Mouse (Mus musculus) embryonic facial prominence, embryonic 10.5 days (tissue): Measurements from ENCODE around the gene Rnaset2a. TPM values are rescaled to one million over a fixed set of nuclear protein-coding genes. Genes with fewer than 3 reads are reported as not detected.
"Not testable (repeated sequence)": the region's sequence is repeated elsewhere in the genome, so short reads cannot be mapped to it uniquely, and the experiment has no call there.

Experiments
- DNase-seq: peaks from one replicate; pipeline ENCODE4 v3.0.0-alpha.2; 2017; ENCODE audit warnings: low spot score
- H3K27ac ChIP-seq: fragments of 300-500 bp; sonication (generic); replicated peaks from 2 replicates; pipeline ENCODE4 v1.5.1; 2016; ENCODE audit warnings: mild to moderate bottlenecking
- H3K27me3 ChIP-seq: fragments of 300-500 bp; sonication (generic); replicated peaks from 2 replicates; pipeline ENCODE4 v1.6.1; 2016; ENCODE audit warnings: low read depth, mild to moderate bottlenecking; ENCODE audit not compliant: poor library complexity, severe bottlenecking
- H3K36me3 ChIP-seq: fragments of 300-500 bp; sonication (generic); replicated peaks from 2 replicates; pipeline ENCODE4 v1.6.1; 2016; ENCODE audit warnings: mild to moderate bottlenecking, moderate library complexity
- H3K4me1 ChIP-seq: fragments of 300-500 bp; sonication (generic); 2 replicates; pipeline ENCODE4 v1.6.1; 2016
- H3K4me3 ChIP-seq: fragments of 300-500 bp; sonication (generic); 2 replicates; pipeline ENCODE4 v1.5.1; 2016; ENCODE audit warnings: mild to moderate bottlenecking, moderate library complexity
- H3K9me3 ChIP-seq: fragments of 300-500 bp; sonication (generic); 2 replicates; pipeline ENCODE4 v1.6.1; 2016; ENCODE audit warnings: mild to moderate bottlenecking
- WGBS: fragments of 180-500 bp; shearing (Covaris S2); methylation state at CpG from one replicate; pipeline ENCODE4 v1.1.7; 2016; 5-methylcytosine and 5-hydroxymethylcytosine counted together
- polyA plus RNA-seq: library from polyadenylated mRNA; unstranded; fragments of >200 nt; fragmentation: Nextera tagmentation; extraction: Ambion mirVana; gene quantifications from 2 replicates; pipeline ENCODE4 v1.2.1, GENCODE M21; 2016

Gene Rnaset2a
- polyA plus RNA-seq, 1 experiment from 2014 or later = 16.0 TPM

DNA sequence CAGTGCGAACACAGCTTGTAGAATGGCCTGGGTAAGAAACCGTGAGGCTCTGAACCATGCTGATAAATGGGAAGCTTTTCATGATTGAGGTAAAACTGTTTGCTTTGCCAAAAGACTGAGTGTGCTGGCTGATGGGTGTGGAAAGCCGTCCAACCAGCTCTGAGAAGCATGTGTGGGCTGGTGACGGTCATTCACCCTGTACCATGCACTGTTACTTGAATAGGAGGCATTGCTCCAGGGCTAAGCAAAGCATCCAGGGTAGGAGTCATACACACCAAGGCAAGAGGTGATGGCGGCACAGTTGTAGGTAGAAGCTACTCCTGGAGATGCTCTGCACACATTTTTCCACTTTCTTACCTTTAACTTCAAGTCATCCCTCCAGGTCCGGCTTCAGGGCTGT, 23.3 kb downstream of the Rnaset2a start:
- 100% methylated on average over 3 of the region's 6 CpGs for WGBS

DNA sequence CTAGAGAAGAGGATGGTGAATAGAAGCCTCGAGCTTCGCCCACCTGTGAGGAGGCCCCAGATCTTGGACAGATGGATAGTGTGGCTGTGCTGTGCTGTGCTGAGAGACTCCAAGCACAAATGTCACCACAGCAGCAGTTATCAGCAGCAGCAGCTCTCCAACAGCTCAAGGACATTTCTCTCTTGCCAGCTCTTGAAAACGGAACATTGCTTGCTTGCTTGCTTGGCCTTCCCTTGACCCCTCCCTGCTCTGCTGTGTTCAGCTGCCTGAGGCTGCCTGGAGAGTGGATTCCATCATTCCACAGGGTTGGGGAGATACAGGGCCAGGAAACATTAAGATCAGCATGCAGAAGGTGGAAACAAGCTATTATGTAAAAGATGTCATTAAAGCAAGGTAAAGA, 24.9 kb downstream of the Rnaset2a start:
- H3K27ac ChIP-seq, H3K36me3 ChIP-seq, H3K4me3 ChIP-seq, H3K9me3 ChIP-seq, H3K27me3 ChIP-seq, H3K4me1 ChIP-seq, DNase-seq: not testable (repeated sequence)
- no CpG with 5 or more reads among the region's 3 CpGs for WGBS

More for the DNA sequence above, 23.3 kb downstream of the Rnaset2a start:
- not testable (repeated sequence) for H3K9me3 ChIP-seq, H3K36me3 ChIP-seq, H3K27ac ChIP-seq, H3K27me3 ChIP-seq, H3K4me3 ChIP-seq, DNase-seq, H3K4me1 ChIP-seq

DNA sequence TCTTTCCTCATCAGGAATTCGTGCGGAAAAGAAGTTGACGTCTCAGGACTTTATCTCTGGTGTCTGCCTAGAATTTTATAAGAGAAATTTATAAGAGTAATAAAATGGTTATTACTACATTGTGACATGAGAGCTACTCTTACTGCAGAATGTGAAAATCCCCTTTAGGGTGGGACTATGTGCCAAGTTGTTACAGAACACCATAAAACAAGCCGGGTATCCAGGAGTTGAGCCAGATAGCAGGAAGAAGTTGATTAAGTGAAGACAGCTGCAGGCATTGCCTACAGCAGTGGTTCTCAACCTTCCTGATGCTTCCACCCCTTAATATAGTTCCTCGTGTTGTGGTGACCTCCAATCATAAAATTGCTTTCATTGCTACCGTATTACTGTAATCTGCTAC, 31.0 kb downstream of the Rnaset2a start:
- WGBS = no CpG with 5 or more reads among the region's 6 CpGs
- not testable (repeated sequence) for DNase-seq

DNA sequence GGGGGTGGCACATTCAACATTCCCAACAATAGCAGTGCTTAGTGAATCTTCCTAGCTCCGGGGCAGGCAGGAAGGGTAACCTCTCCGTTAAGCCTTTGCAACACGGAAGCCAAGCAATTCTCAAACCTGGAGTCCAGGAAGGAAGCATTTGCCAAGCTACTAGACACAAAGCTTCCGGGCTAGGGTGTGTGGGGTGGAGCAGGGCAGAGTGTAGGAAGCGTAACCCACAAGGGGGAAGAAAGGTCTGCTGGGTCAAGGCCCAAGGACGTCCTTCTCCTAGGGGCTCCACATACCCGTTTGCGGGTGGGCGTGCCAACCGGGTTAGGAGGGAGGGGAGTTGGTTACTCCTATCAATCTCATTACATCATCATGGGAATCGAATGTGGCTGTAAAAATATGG, 31.5 kb downstream of the Rnaset2a start:
- H3K9me3 ChIP-seq, H3K4me1 ChIP-seq, H3K4me3 ChIP-seq, H3K27ac ChIP-seq, H3K27me3 ChIP-seq, H3K36me3 ChIP-seq: not testable (repeated sequence)
- DNase-seq = peak; percentile 5
- WGBS = 73% methylated on average over 10 of the region's 11 CpGs

More for the DNA sequence above, 31.0 kb downstream of the Rnaset2a start:
- not testable (repeated sequence) for H3K27ac ChIP-seq, H3K9me3 ChIP-seq, H3K36me3 ChIP-seq, H3K4me1 ChIP-seq, H3K4me3 ChIP-seq, H3K27me3 ChIP-seq

DNA sequence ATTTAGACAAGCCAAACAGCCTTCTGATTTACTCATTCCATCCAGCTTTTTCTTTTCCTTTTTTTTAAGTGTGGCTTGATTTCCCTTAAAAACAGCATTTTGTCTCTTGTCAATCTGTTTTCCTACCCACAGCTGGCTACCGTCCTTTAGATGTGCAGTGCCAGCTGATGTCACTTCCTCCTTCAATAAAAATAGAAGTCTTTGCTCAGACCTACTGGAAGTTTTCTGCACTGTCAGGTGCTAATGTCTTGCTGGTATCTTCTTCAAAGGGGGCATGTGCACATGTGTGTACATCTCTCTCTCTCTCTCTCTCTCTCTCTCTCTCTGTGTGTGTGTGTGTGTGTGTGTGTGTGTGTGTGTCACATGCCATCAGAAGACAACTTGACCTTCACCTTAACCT, 35.7 kb downstream of the Rnaset2a start:
- not testable (repeated sequence) for DNase-seq
- WGBS = no CpG with 5 or more reads among the region's 1 CpGs

DNA sequence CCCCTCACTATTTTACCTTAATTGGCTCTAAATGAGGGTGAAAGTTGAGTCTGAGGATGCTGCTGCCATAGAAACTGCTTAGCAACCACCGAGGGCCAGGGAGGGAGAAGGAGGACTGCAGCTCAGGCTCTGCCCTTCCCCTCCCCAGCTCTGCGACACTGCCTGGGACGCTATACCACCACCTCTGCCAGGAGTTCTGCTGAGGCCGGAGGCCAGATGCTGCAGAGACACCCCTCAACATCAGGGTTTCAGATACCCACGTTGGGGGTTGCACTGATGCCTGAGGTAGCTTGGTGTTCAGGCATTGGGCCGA, 46.6 kb downstream of the Rnaset2a start:
- not testable (repeated sequence) for DNase-seq, H3K9me3 ChIP-seq, H3K27me3 ChIP-seq, H3K36me3 ChIP-seq, H3K27ac ChIP-seq, H3K4me1 ChIP-seq, H3K4me3 ChIP-seq
- WGBS = 49% methylated on average over 4 of the region's 6 CpGs

More for the DNA sequence above, 35.7 kb downstream of the Rnaset2a start:
- H3K4me1 ChIP-seq, H3K4me3 ChIP-seq, H3K9me3 ChIP-seq, H3K36me3 ChIP-seq, H3K27me3 ChIP-seq, H3K27ac ChIP-seq: not testable (repeated sequence)

DNA sequence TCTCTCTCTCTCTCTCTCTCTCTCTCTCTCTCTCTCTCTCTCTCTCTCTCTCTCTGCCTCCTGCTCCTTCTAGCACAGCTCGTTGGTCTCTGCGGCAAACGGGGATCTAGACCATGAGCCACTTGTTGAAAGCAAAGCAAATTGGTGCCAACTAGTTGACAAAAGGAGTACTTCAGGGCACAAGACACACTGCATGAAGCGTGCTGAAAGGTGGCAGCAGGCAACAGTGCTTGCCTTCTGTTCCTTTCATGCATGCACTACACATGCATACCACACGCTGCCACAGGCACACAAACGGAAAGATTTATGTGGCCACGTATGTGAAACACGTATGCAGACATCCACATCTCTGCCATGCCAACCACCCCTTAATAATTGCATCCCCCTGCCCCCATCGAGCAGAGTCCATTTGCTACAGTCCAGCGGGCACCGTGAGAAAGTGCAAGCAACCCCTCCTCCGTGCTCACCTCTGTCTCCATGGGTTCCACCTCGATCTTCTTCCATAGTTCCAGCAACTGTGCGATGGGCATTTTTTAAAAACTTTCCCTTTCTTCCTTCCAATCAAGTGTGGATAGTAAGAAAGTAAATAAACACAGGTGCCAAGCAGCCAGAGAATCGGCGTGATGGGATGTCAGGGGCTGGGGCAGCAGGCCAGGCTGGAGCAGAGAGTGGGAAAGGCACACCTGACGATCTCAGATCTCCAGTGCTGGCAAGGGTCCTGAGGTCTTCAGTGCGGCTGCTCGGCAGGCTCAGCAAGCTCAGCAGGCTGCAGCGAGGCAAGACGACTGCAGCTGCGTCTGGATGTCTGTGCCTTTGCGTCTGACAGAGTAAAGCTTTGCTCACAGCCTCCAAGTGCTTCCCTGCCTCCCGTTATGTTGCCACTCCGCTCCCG, 47.2 kb downstream of the Rnaset2a start:
- not testable (repeated sequence) for H3K4me3 ChIP-seq, H3K9me3 ChIP-seq, H3K36me3 ChIP-seq, H3K27me3 ChIP-seq, DNase-seq, H3K4me1 ChIP-seq, H3K27ac ChIP-seq
- 35% methylated on average over 8 of the region's 26 CpGs for WGBS

DNA sequence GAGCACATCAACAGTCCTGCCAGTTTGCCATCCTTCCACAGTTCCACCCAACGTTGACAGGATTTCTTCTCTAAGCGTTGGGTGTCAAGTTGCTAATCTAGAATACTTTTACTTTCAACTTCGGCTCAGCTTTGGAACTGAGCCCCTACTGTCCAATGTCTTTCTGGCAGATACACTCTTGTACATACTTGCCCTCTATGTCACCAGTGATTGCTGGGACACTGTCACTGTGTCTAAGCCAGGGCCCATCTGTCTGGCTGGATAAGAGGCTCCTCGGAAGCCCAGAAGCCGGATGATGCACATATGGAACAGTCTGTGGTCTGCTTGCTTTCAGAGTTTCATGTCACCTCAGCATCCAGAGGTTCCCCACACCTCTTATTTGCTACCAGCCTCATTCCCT, 51.7 kb downstream of the Rnaset2a start:
- 72% methylated on average over 5 of the region's 5 CpGs for WGBS
- H3K27ac ChIP-seq, H3K27me3 ChIP-seq, H3K4me1 ChIP-seq, H3K36me3 ChIP-seq, H3K9me3 ChIP-seq, DNase-seq, H3K4me3 ChIP-seq: not testable (repeated sequence)

DNA sequence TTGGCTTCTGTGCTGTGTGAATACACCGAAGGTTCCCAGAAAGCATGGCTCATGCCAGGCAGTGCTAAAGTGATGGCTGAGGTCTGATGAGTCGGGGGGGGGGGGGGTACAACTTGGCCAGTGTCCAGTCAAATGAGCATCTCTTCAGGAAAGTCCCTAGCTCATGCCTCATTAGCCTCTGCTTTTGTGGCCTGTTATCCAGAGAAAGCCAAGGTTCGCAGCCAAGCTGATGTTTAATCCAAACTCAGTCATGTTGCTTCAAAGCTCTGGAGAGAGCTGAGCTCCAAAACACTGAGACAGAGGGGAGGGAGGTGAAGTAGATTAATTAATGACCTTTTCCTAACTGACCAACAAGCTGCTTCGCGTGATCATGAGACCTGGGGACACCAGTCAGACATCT, 52.2 kb downstream of the Rnaset2a start:
- H3K4me1 ChIP-seq, H3K27me3 ChIP-seq, DNase-seq, H3K4me3 ChIP-seq, H3K9me3 ChIP-seq, H3K27ac ChIP-seq, H3K36me3 ChIP-seq: not testable (repeated sequence)
- 46% methylated on average over 3 of the region's 5 CpGs for WGBS

DNA sequence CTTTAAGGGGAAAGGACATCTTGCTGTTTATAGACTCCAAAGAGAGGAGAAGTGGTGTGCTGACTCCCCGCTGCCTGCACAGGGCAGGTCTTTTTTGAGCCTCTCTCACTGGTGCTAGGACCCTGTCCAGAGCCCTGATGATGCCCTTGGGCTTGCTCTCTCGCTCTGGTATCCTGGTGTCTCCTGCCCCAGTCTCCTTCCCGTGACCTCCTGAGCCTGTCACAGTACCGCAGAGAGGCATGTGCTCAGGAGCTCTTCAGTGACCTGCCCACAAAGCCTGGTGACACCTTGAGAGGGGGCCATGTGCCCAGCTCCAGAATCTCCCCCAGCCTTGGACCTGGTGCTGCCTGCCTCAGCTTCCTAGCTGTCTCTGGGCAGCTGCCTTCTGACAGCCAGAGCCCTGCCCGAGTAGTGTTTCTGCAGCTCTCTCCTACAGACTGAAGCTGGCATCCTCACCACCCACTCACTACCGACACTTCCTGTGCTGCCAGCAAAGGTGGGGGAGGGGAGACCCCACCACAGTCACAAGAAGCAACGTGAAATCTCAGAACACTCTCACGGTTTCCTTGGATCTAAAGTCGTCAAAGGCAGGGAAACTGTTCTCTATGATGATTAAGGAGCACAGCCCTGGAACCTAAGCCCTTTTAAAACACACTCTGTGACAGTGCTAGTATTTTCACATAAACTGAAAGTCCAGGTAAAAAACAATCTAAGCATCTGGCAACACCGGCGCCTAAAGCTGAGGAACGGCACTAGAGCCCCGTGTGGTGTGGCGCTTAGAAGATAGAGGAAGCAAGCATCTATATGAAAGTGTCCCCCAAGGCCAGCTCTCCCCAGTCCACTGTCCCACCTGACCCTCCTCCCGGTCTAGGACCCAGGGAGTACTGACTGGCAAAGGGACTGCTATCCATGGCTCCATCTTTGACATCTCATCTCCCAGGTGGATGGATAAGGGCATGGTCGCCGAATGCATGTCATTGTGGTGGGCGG, 55.1 kb downstream of the Rnaset2a start:
- 57% methylated on average over 4 of the region's 18 CpGs for WGBS

DNA sequence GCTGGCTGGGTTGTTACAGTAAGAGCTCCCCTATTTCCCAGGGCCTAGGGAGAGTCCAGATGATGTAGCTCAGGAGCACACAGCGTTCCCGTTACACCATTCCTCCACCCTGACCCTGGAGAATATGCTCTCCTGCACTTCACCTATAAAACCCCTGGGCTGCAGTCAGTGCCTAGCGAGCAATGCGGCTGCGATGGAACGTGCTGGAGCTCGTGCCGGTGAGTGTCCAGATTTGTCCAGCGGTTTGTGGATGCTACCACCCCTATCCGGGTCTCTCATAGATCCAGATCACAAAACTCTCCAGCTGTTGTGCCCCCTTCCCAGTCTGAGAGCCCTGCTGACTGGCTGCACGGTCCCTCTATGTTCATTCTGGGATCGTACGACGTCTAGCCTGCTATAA, 56.6 kb downstream of the Rnaset2a start:
- not testable (repeated sequence) for H3K9me3 ChIP-seq, H3K36me3 ChIP-seq, DNase-seq, H3K27ac ChIP-seq, H3K27me3 ChIP-seq, H3K4me3 ChIP-seq, H3K4me1 ChIP-seq
- 91% methylated on average over 14 of the region's 14 CpGs for WGBS

More for the DNA sequence above, 55.1 kb downstream of the Rnaset2a start:
- H3K27me3 ChIP-seq, H3K4me1 ChIP-seq, H3K4me3 ChIP-seq, H3K27ac ChIP-seq, H3K36me3 ChIP-seq, H3K9me3 ChIP-seq, DNase-seq: not testable (repeated sequence)

DNA sequence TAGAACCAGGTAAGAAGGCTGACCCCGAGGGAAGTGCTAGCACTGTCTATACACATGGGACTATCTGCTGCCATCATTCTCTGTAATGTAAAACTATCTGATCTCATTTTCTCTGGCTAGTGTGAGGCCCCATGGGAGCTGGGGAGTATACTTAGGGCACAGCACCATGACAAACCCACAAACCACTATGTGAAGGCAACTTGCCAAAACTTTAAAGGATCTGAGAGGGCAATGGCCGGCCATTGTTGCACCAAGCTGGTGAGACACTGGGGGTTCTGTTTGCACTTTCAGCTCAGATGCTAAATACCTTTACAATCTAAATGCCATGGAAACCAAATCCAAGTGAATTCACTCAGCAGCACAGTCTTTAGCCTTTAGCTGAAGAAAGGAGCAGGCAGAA, 78.0 kb downstream of the Rnaset2a start:
- not testable (repeated sequence) for H3K4me1 ChIP-seq, H3K27me3 ChIP-seq, DNase-seq, H3K27ac ChIP-seq, H3K36me3 ChIP-seq, H3K9me3 ChIP-seq, H3K4me3 ChIP-seq
- WGBS = 91% methylated on average over 2 of the region's 2 CpGs
